Mouse (Mus musculus) splenic B cell, adult 2 months (primary cell): ENCODE results near the gene Ndufs2.
"Not testable (repeated sequence)": the region's sequence is repeated elsewhere in the genome, so short reads cannot be mapped to it uniquely, and the experiment has no call there.

Experiments used
- DNase-seq: peaks from one replicate; pipeline ENCODE4 v3.0.0-alpha.2; 2011; ENCODE audit warnings: low read depth, low spot score
- H3K27me3 ChIP-seq: 2 replicates; pipeline ENCODE4 v1.6.1; 2012; ENCODE audit warnings: mild to moderate bottlenecking, low read length, moderate library complexity, mixed read lengths; ENCODE audit not compliant: control insufficient read depth, poor library complexity, insufficient read depth, severe bottlenecking
- H3K36me3 ChIP-seq: 2 replicates; pipeline ENCODE4 v1.6.1; 2012; ENCODE audit warnings: mild to moderate bottlenecking, low read length, moderate library complexity, mixed read lengths; ENCODE audit not compliant: control insufficient read depth, poor library complexity, insufficient read depth, severe bottlenecking

Gene Ndufs2

GRCm38 (mm10) chr1:171251594-171252324 lies 571 bp upstream of the Ndufs2 start:
- no peak for DNase-seq
- H3K27me3 ChIP-seq, result no peaks in the 10 kb centered on the region

GRCm38 (mm10) chr1:171249913-171250600 lies 1.1 kb downstream of the Ndufs2 start, which contains the start of gene Adamts4:
TSS of gene Adamts4 (plus strand) at chr1:171250421.
- DNase-seq, result no peak
- Histone ChIP-seq H3K27me3 (no peaks in the 10 kb centered on the region), H3K36me3 (0 out of 2 replicates have a peak, but pooled peaks cover 2% of the 10 kb centered on the region)

More at GRCm38 (mm10) chr1:171251594-171252324, 571 bp upstream of the Ndufs2 start:
- H3K36me3 ChIP-seq, result no peaks in the 10 kb centered on the region

GRCm38 (mm10) chr1:171248386-171249226 lies 2.6 kb downstream of the Ndufs2 start:
- no peak for DNase-seq
- H3K36me3 ChIP-seq, result 0 out of 2 replicates have a peak, but pooled peaks cover 2% of the 10 kb centered on the region
- no peaks in the 10 kb centered on the region for H3K27me3 ChIP-seq

GRCm38 (mm10) chr1:171247916-171248315 lies 3.3 kb downstream of the Ndufs2 start:
- no peak for DNase-seq
- H3K27me3 ChIP-seq, result no peaks in the 10 kb centered on the region
- H3K36me3 ChIP-seq, result peaks cover 2% of the 10 kb centered on the region; the same call in 1 of the 2 replicates

GRCm38 (mm10) chr1:171247453-171247841 lies 3.7 kb downstream of the Ndufs2 start:
- Histone ChIP-seq H3K27me3 (no peaks in the 10 kb centered on the region), H3K36me3 (peaks cover 2% of the 10 kb centered on the region; the same call in 1 of the 2 replicates)
- DNase-seq, result no peak

- H3K36me3 ChIP-seq, result peaks cover 2% of the 10 kb centered on the region; the same call in 1 of the 2 replicates
- peak; percentile 98 for DNase-seq
Observed at GRCm38 (mm10) chr1:171246709-171247452, 4.3 kb downstream of the Ndufs2 start.

GRCm38 (mm10) chr1:171245353-171245752 lies 5.8 kb downstream of the Ndufs2 start:
- Histone ChIP-seq H3K27me3 (no peaks in the 10 kb centered on the region), H3K36me3 (peaks cover 3% of the 10 kb centered on the region)
- DNase-seq, result no peak

More at GRCm38 (mm10) chr1:171246709-171247452, 4.3 kb downstream of the Ndufs2 start:
- no peaks in the 10 kb centered on the region for H3K27me3 ChIP-seq

- H3K36me3 ChIP-seq, H3K27me3 ChIP-seq, DNase-seq: not testable (repeated sequence)
Observed at GRCm38 (mm10) chr1:171241952-171242351, 9.2 kb downstream of the Ndufs2 start.

- DNase-seq, result no peak
- Histone ChIP-seq H3K27me3 (no peaks in the 10 kb centered on the region), H3K36me3 (peaks cover 9% of the 10 kb centered on the region)
Observed at GRCm38 (mm10) chr1:171240911-171241310, 10.3 kb downstream of the Ndufs2 start.

- no peaks in the 10 kb centered on the region for H3K27me3 ChIP-seq
- DNase-seq, result no peak
Observed at GRCm38 (mm10) chr1:171239992-171240744, 11.0 kb downstream of the Ndufs2 start.

GRCm38 (mm10) chr1:171238463-171238862 lies 12.7 kb downstream of the Ndufs2 start:
- Histone ChIP-seq H3K27me3 (no peaks in the 10 kb centered on the region), H3K36me3 (peaks cover 8% of the 10 kb centered on the region)
- DNase-seq, result peak; percentile 75

More at GRCm38 (mm10) chr1:171239992-171240744, 11.0 kb downstream of the Ndufs2 start:
- H3K36me3 ChIP-seq, result peaks cover 8% of the 10 kb centered on the region

GRCm38 (mm10) chr1:171237438-171237837 lies 13.8 kb downstream of the Ndufs2 start:
- no peak for DNase-seq
- no peaks in the 10 kb centered on the region for H3K27me3 ChIP-seq

GRCm38 (mm10) chr1:171235791-171236190 lies 15.4 kb downstream of the Ndufs2 start:
- Histone ChIP-seq H3K27me3 (no peaks in the 10 kb centered on the region), H3K36me3 (peaks cover 6% of the 10 kb centered on the region)
- no peak for DNase-seq

More at GRCm38 (mm10) chr1:171237438-171237837, 13.8 kb downstream of the Ndufs2 start:
- H3K36me3 ChIP-seq, result peaks cover 8% of the 10 kb centered on the region
